Mouse (Mus musculus): ENCODE results near the gene Mief1. TPM values are rescaled to one million over a fixed set of nuclear protein-coding genes. Genes with fewer than 3 reads are reported as not detected.

Gene Mief1
- 17.3 and 26.2 TPM in 2 replicates for polyA plus RNA-seq (2012; ENCODE audit: low replicate concordance)

DNA sequence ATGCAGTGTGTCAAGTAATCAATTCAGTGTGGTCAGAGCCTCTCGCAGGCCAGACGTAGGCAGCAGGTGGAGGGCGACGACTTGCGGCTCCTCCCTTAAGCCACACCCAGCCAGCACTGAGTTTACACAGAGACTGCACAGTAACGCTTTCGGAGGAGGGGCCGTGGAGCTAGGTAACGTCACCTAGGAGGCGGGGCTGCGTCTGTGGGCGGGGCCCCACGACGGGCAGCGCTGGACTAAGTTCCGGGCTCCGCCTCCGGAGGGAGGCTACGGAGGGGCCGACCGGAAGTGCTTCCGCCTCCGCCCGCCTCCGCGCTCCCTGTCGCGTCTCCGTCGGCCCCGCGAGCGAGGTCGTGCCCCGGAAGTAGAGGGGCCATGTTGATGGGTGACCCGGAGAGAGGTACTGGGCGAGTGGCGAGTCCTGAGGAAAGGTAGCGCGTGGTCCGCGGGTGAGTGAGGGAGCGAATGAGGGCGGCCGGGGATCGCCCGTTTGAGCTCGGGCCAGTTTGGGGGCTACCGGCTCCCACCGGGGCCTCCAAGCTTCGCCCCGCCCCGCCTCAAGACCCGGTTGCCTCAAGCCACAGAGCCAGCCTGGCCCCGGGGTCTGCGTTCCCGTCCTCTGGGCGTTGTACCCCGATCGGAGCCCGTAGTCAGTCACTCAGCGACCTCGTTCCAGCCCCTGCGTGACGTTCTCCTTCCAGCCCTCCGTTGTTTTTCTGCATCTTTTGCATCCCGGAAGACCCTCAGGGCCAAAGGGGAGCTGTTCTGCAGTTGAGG is at the start of gene Mief1:
TSS of gene Mief1 (plus strand) at position 286 of the 777 bp plus-strand sequence.

DNA sequence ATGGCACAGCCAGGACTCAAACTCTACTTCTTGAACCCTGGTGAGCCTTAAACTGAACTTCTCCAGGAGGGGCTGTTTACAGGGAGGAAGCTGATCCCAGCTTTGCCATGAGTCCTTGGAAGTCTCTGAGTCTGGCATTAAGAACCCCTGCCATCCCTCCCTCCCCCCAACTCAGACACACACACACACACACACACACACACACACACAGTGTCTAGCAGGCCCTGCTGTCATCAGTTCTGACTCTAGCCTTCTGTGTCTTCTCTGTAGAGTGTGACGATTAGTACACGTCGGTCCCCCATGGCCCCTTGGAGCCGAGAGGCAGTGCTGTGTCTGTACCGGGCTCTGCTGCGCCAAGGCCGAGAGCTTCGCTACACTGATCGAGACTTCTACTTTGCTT is 1.7 kb downstream of the Mief1 start, which contains the start of gene AC140267.1:
TSS of gene AC140267.1 (plus strand) at position 301 of the 400 bp plus-strand sequence.

GRCm38 (mm10) chr15:80254847-80255645 is 21.2 kb downstream of the Mief1 start, which contains the start of gene Atf4:
TSS of gene Atf4 (plus strand) at chr15:80255184.

DNA sequence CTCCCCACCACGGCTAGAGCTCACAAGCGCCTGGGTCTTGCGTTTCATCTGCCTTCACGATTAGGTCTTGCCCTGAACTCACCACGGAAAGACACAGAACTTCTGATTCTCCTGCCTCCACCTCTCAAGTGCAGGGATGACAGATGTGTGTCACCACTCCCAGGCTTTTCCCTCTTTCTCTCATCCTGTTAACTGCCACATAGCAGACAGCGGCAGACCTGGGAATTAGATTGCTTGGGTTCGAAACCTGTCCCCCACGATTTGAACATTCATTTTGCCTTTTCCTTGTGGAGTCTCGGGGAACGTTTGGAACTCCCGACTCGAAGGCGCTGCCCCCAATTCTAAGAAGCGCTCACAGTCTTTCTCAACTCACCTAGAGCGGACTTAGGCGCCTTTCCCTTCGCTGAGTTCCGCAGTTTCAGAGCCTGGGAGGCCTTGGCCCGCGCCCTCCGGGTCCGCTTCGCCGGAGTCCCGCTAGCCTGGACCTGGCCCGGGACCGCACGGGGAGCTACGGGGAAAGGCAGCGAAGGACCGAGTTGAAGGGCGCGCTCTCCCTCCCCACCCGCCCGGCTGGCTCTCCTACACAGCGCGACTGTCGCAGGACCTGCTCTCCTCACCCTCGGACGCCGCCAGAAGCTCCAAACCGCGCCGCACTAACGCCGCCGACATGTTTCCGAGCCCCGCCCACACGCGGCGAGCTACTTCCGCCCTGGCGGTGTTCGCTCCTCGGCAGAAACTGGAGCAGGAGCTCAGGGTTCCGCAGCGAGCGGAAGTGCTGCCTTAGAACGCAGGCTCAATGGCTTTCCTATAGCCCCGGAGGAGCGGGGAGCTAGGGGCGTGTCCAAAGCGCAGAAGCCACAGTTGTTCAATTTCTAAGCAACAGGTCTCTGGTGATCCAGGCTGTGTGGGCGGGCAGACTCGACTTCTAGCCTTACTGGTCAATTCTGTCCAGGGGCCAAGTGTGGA is 30.1 kb downstream of the Mief1 start, which contains the start of gene Rps19bp1:
TSS of gene Rps19bp1 (minus strand) at position 706 of the 966 bp plus-strand sequence.

GRCm38 (mm10) chr15:80286851-80287415 is 53.1 kb downstream of the Mief1 start, which contains the start of gene Cacna1i:
TSS of gene Cacna1i (plus strand) at chr15:80287238.

Other genes with a start within 250 kb of the Mief1 start
- 14.5 and 15.4 TPM in 2 replicates for gene Pdgfb, start 219.0 kb upstream of the Mief1 start, polyA plus RNA-seq (2012; ENCODE audit: low replicate concordance)
- 1.5 and 3.1 TPM in 2 replicates for gene Syngr1, start 142.7 kb upstream of the Mief1 start, polyA plus RNA-seq (2012; ENCODE audit: low replicate concordance)
- gene Rpl3, start 142.2 kb upstream of the Mief1 start, polyA plus RNA-seq (2012; ENCODE audit: low replicate concordance), result 49.1 and 91.4 TPM in 2 replicates
- 9.1 and 15.5 TPM in 2 replicates for gene Tab1, start 100.9 kb upstream of the Mief1 start, polyA plus RNA-seq (2012; ENCODE audit: low replicate concordance)
- 0.02 and 0.15 TPM in 2 replicates for gene Mgat3, start 60.3 kb upstream of the Mief1 start, polyA plus RNA-seq (2012; ENCODE audit: low replicate concordance)
- gene AC140267.1, start 1.8 kb downstream of the Mief1 start, polyA plus RNA-seq (2012; ENCODE audit: low replicate concordance), result not detected in 2 replicates
- gene Atf4, start 21.2 kb downstream of the Mief1 start, polyA plus RNA-seq (2012; ENCODE audit: low replicate concordance), result 136 and 211 TPM in 2 replicates
- 24.9 and 36.8 TPM in 2 replicates for gene Rps19bp1, start 30.3 kb downstream of the Mief1 start, polyA plus RNA-seq (2012; ENCODE audit: low replicate concordance)
- gene Cacna1i, start 53.2 kb downstream of the Mief1 start, polyA plus RNA-seq (2012; ENCODE audit: low replicate concordance), result 36.0 and 40.3 TPM in 2 replicates

All from hematopoietic multipotent progenitor cell, adult 10-12 weeks (in vitro differentiated cells).